Mouse (Mus musculus): ENCODE measurements at regions not wholly inside any gene's neighbourhood (a gene's known extent, or its start where the extent isn't known, plus 50 kb on each side); places are given as distances from the start of the nearest gene placed in this dataset.

- TF ChIP-seq CTCF (IDR thresholded peaks at IDR 0.05; ENCODE audit: low read depth) (no peak), EP300 (IDR thresholded peaks at IDR 0.05; ENCODE audit: low read depth) (no peak)
These were observed 1349.9 kb upstream of the A1bg start for GRCm38 (mm10) chr15:62272755-62273154.
